Mouse (Mus musculus): ENCODE measurements around the gene Fam120b. TPM values are rescaled to one million over a fixed set of nuclear protein-coding genes. Genes with fewer than 3 reads are reported as not detected.

Gene Fam120b
- total RNA-seq, 2 experiments from 2014 or later = 8.6 to 8.8 TPM

Other genes with a start within 250 kb of the Fam120b start
- 1 to 10 TPM; 5.6 to 6.0 TPM for gene Dll1, start 19.3 kb upstream of the Fam120b start, total RNA-seq (2021)
- gene Psmb1, start 103.5 kb downstream of the Fam120b start, total RNA-seq (2021) = 100 to 1,000 TPM; 115 to 119 TPM
- gene Tbp, start 103.7 kb downstream of the Fam120b start, total RNA-seq (2021) = 1 to 10 TPM; 6.6 to 8.4 TPM
- gene Pdcd2, start 131.1 kb downstream of the Fam120b start, total RNA-seq (2021) = 10 to 100 TPM; 12.6 to 15.6 TPM
- gene Prdm9, start 168.2 kb downstream of the Fam120b start, total RNA-seq (2021) = 1 to 10 TPM; 2.5 to 3.2 TPM

Data from gastrocnemius, postnatal 14 days (tissue).